Mouse (Mus musculus) cerebellum, postnatal 4 days (tissue): ENCODE measurements around the gene Add1.

ENCODE experiments used
- DNase-seq, 2 experiments: peaks; one replicate each; pipeline ENCODE4 v3.0.0; 2022; ENCODE audit warnings: low spot score in 2 of 2, mixed read lengths in 1 of 2

Add1 gene

DNA sequence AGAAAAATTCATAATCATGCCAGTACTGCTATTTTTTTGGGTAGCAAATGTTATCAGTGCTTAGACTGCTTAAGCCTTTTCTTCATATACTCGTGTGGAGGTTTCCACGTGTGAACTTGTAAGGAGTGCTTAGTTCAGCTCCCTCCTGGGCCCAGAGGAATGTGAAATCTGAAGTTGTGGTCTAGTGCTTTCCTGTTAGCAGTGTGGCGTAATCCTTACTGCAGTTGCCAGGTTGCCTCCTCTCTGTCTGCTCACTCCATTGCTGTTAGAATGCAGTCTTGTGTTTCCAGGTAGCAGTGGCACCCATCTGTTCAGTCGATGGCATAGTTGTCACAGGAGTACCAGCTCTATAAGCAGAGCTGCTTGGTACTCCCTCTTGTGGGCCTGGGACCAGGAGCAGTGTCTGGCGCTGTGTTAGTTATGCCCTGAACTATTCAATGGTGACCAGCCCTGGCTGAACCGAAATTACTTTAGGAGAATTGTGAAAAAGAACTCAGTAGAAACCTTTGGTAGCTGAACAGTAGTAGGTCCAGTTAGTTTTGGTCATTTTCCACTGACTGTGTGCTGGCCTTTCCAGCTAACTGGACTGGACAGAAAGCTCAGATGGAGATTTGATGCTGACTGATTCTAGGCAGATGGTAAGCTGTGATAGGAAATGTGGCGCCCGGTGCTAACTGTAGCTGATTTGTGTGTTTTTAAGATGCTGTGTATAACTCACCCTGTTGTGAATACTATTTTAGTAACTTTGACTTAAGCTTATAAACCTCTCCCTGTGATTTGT lies 33.8 kb downstream of the Add1 start:
- no peak for DNase-seq

DNA sequence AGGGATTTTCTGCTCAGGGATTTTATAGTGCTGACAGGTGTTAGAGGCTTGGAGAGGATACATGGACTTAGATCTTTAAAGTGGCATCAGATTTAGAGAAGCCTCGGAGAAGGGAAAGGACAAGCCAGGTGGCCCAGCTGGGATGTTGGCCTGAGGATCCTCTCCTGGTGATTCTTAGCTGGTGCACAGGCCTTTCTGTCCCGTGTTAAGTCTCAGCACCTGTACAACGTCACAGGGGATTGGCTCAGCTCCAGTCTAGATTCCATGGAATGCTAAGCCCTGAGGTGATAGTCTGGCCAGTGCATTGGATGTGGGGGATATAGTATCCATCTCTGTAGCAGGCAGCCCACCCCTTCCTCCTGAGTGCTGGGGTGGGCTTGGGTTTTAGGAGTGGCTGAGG lies 34.8 kb downstream of the Add1 start:
- no peak for DNase-seq

DNA sequence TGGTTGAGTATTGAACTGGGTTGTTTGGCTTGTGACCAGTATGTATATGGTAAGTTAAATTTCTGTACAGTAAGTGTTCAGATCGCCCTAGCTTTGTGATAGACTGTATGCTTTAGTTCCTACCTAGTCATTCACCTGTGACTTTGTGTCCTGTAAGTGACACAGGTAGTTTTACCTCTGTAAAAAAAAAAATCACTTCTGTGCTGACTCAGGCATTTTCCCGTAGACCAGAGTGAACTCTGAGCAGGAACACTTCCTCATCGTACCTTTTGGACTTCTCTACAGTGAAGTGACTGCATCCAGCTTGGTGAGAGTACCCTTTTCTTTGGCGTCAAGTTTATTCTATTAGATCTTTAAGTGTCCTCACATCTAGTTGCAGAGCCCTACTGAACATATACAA lies 36.5 kb downstream of the Add1 start:
- DNase-seq, result no peak

DNA sequence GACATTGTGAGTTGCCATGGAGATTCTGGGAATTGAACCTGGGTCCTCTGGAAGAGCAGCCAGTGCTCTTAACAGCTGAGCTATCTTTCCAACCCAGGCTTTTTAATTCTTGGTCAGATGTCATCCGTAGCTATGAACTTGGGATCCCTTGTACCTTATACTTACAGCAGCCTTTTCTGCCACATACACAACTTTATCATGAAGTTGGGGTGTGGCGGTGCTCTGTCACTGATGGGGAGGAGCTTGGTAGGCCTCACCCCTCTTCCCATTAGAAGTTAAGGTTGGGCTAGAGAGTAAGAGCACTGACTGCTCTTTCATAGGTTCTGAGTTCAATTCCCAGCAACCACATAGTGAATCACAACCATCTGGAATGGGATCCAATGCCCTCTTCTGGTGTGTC lies 59.5 kb downstream of the Add1 start:
- no peak for DNase-seq

DNA sequence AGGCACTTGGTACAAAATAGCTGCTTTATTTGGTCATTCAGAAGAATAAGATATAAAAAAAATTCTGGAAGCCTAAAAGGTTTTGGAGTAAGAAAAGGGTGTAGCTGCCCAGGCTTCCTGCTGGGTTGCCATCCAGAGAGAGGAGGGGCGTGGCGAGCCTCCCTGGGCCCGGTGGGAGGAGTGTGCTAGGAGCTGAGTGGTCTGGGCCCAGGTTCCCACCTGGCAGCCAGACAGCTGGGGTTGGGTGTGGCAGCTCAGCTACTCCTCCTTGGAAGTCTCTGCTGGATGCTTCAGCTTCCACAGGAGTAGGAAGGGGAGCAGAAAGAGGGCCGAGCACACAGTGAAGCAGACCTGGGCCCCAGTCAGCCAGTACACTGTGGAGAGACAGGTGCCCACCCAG lies 60.2 kb downstream of the Add1 start:
- no peak for DNase-seq

DNA sequence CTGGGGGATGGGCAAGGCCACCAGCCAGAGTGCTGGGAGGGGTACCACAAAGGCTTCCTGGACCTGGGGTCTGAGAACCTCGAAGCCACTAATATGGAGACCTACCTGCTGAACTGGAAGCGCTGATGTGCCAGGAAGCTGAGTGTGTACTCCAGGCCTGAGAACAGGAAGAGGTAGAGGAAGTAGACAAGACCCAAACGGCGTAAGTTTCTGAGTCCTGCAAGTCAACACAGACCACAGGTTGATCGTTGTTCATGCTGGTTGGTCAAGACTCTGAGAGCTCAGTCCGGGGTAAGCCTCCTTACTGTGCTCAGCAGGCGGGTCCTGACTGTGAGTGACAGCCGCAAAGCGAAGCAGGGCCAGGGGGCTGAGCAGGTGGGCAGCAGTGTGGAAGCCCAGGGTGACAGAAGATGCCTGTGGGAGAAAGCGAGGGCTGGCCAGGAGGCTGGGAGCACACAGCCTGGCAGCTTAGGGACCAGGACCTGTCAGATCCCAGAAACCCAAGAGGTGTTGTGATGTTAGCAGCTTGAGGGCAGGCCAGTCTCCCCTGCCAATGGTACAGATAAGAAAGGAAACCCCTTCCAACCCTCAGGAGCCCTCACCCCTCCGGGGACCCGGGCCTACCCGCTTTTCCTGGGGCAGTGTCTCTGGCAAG lies 61.4 kb downstream of the Add1 start:
- no peak for DNase-seq

DNA sequence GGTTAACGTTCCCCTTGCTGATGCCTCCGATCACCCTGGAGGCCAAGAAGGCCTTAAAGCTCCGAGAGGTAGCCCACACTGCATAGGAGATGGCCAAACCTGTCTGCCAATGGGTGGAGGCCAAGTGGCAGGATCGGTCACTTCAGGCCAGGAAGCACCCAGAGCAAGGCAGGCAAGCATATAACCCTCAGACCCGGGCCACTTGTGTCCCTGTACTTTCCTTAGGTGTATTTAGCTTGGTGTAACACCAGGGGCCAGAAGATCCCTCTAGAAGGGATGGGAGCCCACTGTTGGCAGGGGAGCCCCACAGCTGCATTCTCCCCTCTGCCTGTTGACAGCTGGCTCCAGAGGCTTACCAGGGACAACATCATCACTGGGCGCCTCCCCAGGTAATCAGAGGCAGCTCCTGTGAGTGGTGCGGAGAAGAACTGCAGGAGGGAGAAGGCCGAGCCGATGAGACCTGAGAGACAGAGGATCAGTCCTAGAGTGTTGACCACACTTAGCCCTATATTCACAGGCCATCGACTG lies 62.3 kb downstream of the Add1 start:
- DNase-seq, result no peak

DNA sequence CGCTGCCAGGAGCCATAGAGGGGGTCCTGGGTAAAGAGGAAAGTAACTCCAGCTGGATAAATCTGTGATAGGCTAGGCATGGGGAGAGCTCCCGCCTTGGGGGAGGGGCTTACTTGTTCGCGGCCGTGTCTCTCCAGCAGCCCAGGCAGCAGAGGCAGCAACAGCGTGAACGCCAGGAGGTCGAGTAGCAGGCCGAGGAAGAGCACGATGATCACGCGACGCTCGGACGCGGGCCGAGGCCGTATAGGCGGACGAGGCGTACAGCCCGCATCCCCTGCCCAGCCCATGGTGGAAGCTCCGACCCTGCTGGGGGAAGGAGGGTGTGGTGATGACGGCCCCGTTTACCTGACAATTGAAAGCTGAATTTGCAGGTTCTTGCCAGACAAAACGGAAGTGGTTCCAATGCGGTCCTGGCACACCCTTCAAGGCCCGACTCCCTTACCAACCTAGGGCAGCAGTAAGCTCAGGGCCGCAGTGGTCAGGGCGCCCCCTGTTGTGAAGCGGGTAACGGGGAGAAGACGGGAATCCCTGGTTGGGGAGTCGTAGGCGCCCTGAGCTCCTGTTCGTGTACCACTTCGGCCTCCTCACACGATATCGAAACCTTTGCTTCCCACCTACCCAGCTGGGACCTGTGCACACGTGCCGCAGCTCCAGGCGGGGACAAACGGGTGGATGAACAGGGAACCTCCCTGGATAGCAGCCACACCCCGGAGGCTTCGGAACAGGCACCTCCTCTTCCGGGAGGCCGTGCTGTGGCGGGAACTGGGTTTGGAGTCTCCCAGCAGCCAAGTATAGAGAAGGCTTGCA lies 63.2 kb downstream of the Add1 start, which contains the start of gene Mfsd10:
Mfsd10 (minus strand) TSS at position 732 of the 807 bp plus-strand sequence.
- peak; percentile 36 to 70 for DNase-seq

DNA sequence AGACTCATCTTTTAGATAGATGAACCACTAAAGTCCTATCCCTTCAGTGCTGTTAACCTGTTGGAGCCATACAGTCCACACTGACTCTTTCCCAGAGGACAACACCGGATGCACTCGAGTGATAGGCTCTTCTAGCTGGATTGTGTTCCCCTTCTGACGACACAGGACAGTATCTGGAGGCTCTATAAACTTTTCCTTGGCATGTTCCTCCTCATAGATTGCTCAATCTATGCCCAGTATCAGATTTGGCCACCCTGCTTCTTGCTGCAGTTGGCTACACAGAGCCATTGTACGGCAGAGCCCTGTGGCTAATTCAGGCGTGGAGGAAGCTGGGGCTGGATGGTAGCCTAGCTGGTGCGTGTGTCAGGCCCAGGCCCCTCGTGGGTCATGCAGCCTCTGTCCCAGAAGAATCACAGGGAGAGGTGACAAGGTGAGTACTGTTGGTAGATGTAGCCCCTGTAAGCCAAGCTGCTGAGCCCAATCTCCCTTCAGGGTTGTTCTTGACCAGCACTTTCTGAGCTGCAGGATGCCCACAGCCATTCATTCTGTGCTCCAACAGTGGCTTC lies 64.2 kb downstream of the Add1 start:
- DNase-seq, result no peak

DNA sequence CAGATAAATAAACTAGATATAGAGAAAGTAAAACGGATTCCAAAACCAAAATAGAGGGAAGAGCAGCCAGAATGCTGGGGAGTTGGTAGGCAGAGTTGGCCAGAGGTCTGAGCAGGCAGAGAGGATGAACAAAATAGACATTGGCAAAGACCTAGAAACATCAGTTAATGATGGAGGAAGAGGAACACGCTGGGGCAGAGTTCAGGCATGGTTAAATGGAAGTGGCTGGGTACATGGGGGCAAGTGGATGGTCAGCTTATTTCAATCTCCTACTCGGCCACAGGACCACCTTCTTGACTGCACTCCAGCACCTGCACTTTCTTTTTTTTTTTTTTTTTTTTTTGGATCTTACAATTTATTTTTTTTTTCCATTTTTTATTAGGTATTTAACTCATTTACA lies 68.5 kb downstream of the Add1 start:
- no peak for DNase-seq

DNA sequence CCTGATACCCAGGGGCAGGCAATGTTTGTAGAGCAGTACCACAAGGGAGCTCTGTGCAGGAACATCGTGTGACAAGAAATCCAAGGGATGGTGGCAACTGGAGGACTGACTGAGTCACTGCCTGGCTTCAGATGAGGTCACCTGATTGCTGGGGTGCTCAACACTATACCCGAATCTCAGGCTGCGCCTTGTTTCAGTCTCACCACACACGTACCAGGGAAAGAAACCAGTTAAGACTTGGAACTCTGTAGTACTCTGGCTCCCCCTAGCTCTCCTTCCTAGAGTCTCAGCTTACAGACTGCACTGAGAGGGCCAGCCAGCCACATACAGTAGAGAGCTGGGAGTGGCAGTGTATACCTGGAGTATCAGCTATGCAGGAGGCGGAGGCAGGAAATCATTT lies 69.5 kb downstream of the Add1 start:
- no peak for DNase-seq

DNA sequence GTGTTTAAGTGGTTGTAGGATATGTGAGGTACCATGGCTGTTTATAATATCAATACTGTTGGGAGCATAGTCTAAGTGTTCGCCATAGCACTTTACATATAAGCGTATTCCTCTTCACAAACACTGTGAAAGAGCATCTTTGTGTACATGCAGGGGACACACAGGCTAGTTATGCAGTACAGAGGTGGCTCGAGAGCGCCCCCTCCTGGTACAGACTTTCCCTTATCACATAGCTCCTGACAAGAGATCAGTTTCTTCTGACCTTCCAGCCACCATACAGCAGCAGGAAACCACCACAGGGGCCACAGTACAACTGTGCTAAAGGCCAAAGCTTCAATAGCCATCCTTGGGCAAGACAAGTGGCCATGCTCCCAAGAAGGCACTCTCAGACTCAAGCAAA lies 74.1 kb downstream of the Add1 start:
- peak in 1 of 2 experiments; percentile 68 for DNase-seq

DNA sequence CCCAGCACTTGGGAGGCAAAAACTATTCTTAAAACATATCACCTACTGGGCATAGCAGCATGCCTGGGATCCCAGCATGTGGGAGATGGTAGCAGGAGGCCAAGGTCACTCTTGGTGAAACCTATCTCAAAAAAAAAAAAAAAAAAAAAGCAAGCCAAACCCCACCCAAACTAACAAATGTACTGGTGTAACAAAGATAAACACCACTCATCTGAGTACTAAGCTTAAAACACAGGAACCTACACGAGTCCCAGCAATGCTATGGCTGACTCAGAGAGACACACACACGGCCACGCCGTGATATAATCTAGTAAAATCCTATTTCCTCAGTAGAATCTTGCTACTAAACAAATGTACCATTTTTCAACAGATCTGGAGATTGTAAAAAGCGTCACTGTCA lies 79.5 kb downstream of the Add1 start:
- no peak for DNase-seq

DNA sequence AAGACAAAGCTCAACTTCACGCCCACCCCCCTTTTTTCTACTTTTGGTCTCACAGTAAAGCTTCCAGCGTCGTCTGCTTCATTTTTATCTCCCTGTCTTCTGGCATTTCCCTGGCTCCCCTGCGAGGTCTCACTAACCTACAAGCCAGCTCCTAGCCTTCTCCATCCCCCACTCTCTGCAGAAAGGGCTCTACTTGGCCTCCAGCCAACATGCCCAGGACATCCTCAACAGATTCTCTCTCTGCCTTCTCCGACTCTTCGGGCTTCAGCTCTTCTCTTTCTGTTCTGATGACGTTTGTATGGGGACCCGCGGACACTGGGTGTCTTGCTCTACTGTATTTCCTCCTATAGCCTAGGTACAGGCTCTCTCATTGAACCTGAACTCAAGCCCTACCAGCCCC lies 81.4 kb downstream of the Add1 start:
- DNase-seq, result no peak

DNA sequence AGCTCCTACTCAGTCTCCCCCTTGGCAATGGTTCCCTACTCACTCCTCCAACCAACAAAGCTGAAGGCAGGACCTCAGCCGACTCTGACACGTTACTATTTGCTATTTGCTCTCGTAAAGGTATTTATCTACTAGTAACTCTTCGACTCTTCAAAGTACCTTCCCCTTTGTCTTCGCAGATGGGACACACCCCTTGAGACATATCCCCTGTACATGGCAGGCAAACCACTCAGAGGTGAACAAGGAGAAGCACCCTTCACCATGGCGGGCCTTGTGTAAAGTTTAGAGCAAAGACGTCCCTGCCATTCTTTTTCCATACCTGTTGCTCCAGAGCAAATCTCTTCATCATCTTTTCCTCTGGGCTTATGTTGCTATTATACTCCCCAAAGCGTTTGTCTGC lies 84.1 kb downstream of the Add1 start:
- DNase-seq, result no peak

DNA sequence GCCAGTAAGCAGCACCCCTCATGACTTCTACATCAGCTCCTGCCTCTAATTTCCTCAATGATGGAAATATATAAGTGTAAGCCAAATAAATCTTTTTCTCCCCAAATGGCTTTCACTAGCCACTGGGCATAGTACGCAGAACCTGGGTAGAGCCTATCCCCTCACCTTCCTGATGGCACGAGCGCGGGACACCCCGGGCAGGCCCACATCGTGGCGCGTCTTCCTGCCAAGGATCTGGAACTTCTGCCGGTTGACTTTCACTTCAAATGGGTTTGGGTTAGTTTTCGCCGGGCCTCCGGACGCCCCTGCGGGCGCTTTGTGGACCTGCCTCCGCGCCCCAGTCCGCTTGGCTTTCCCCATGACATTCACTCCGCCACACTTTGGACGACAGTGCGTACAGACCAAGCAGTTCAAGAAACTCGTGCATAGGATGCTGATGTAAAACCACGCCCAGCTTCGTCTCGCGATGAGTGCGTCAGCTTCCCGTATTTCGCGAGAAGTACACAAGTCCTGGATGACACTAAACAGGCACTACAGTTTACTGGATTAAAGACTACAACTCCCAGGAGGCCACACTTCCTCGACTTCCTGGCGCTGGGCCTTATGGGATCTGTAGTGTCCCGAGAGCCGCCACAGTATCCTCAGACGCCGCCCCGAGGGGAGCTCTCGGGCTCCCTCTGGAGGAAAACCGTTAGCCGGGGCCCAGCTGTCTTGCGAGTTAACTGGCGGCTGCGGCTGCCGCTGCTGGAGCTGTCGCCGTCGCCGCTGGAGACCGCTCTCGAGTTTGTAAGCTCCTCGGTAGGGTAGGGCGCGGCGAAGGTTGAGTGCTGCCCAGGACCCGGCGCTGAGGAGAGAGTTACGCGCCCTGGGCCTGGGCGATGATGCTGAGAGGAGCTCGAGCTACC lies 86.5 kb downstream of the Add1 start, which contains the start of the genes Nop14 and Grk4:
Nop14 (minus strand) TSS at position 463 of the 905 bp plus-strand sequence.
Grk4 (plus strand) TSS at position 694 of the 905 bp plus-strand sequence.
- DNase-seq, result peak; percentile 93 to 99

DNA sequence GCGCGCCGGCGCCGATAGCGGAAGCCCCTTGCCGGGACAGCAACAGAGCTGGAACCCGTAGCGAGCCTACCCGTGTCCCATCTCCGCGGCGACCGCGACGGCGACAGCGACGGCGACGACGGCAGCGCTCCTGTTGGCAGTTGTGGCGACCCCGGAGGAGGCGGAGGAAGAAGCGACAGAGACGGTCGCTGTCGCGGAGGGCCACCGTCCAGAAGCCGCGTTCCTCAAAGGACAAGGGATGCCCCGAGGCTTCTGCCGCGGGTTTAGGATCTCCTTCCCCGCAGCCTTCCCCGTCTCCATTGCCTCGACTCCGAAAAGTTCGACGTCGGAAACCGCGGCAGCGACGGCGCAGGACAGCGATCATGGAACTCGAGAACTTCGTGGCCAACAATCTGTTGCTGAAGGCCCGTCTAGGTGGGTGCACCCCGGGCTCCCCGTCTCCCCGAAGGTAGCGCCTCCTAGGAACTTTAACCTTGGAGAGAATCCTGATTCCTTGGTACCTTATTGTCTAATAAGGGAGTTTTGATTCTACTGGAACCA lies 87.2 kb downstream of the Add1 start:
- no peak for DNase-seq

DNA sequence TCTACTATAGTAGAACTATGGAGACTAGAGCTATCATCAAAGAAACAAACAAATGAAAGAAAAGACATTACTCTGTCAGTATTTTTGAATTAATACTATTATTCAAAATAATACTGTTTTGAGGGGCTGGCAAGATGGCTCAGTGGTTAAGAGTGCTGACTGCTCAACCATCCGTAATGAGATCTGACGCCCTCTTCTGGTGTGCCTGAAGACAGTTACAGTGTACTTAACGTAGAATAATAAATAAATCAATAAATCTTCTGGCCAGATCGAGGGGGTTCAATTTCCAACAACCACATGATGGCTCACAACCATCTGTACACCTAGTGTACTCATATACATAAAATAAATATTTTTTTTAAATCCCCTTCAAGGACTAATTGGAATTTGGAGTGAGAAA lies 88.4 kb downstream of the Add1 start:
- DNase-seq, result no peak

DNA sequence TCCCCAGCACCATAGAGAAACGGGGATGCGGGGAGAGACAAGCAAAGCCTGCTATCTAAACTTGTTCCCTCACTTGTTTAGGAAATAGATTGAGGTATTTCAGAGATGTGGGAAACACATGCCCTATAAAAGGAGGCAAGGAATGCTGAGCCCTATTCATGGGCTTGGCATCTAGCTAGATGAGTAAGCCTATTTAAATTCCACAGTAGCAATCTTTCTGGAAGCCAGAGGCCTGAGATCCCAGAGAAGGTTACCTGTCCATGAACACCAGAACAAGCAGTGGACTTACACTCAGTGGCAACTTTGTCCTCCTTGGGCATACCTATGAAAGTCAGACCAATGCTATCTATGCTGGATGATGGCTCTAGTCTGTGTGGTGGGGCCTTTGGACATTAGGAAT lies 89.8 kb downstream of the Add1 start:
- no peak for DNase-seq

DNA sequence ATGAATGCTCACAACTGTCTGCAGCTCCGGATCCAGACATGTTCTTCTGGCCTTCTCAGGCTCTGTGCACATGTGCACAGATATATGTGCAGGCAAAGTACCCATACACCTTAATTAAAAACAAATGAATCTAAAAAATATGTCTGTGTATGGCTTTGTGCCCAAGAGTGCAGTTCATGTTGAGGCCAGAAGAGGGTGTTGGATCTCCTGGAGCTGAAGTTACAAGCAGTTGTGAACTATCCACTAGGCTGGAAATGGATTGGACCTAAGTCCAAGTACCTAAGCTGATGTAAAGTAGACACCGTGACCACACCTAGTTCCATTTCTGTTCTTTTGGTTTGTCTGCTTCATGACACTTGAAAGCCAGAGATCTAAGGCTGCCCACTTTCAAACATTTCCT lies 96.0 kb downstream of the Add1 start:
- DNase-seq, result no peak

DNA sequence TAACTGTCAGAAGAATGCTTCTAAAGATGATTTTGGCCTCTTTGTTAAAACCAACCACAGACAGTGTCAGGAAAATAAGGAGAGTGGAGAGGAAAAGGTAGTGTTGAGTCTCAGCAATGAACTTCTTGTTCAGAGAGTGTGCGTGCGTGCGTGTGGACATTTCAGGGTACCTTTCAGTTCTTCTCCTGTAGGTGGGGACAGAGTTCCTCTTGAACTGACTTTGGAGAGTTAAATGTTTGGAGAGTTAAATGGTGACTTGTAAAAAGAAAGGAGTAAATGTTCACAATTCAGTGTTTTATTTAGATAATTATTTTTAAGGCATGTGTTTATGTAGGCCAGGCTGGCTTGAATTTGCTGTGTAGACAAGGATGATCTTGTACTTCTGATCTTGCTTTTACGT lies 96.8 kb downstream of the Add1 start:
- no peak for DNase-seq
